Mouse (Mus musculus): ENCODE data around the gene Hist2h3c1.
"Not testable (repeated sequence)": the region's sequence is repeated elsewhere in the genome, so short reads cannot be mapped to it uniquely, and the experiment has no call there.

- TF ChIP-seq ZC3H11A (IDR thresholded peaks at IDR 0.05; ENCODE audit: borderline replicate concordance, low read depth, low read length); CHD2 (IDR thresholded peaks at IDR 0.05; ENCODE audit: low read depth, low read length); HCFC1 (IDR thresholded peaks at IDR 0.05; ENCODE audit: borderline replicate concordance, insufficient read depth, low read length); MAFK (IDR thresholded peaks at IDR 0.05; ENCODE audit: insufficient read depth, low read depth, low read length): not testable (repeated sequence)
Measured at GRCm38 (mm10) chr3:96239949-96240798, 6.3 kb upstream of the Hist2h3c1 start, which contains the start of gene Hist2h2aa2.
